Mouse (Mus musculus) neural tube, embryonic 11.5 days (tissue): Measurements from ENCODE around the gene Spire2. TPM values are rescaled to one million over a fixed set of nuclear protein-coding genes. Genes with fewer than 3 reads are reported as not detected.

Experiments used
- ATAC-seq: fragments of 200-750 bp; cut with Nextera tagmentation; 2 replicates; pipeline ENCODE4 v1.8.0; 2017; ENCODE audit warnings: moderate number of reproducible peaks, mild to moderate bottlenecking, moderate TSS enrichment, moderate library complexity; ENCODE audit not compliant: insufficient read depth, low FRiP score, low TSS enrichment
- DNase-seq: peaks from one replicate; pipeline ENCODE4 v3.0.0-alpha.2; 2015; ENCODE audit warnings: low spot score
- H3K27ac ChIP-seq: fragments of 300-500 bp; sonication (generic); 2 replicates; pipeline ENCODE4 v1.5.1; 2014; ENCODE audit warnings: low read depth, mild to moderate bottlenecking, low read length
- H3K27me3 ChIP-seq: fragments of 300-500 bp; sonication (generic); 2 replicates; pipeline ENCODE4 v1.6.1; 2014; ENCODE audit warnings: mild to moderate bottlenecking, low read length, mixed read lengths; ENCODE audit not compliant: control insufficient read depth, insufficient read depth
- H3K36me3 ChIP-seq: fragments of 300-500 bp; sonication (generic); 2 replicates; pipeline ENCODE4 v1.6.1; 2014; ENCODE audit warnings: mild to moderate bottlenecking, low read length, moderate library complexity, mixed read lengths; ENCODE audit not compliant: control insufficient read depth, insufficient read depth
- H3K4me1 ChIP-seq: fragments of 300-500 bp; sonication (generic); 2 replicates; pipeline ENCODE4 v1.6.1; 2014; ENCODE audit warnings: low read length, mixed read lengths; ENCODE audit not compliant: control insufficient read depth, insufficient read depth
- H3K4me2 ChIP-seq: fragments of 300-500 bp; sonication (generic); 2 replicates; pipeline ENCODE4 v1.6.1; 2014; ENCODE audit warnings: low read depth, mild to moderate bottlenecking, moderate library complexity
- H3K4me3 ChIP-seq: fragments of 300-500 bp; sonication (generic); 2 replicates; pipeline ENCODE4 v1.5.1; 2014; ENCODE audit warnings: low read depth, low read length
- H3K9ac ChIP-seq: fragments of 300-500 bp; sonication (generic); 2 replicates; pipeline ENCODE4 v1.6.1; 2014; ENCODE audit warnings: mild to moderate bottlenecking, low read length
- H3K9me3 ChIP-seq: fragments of 300-500 bp; sonication (generic); 2 replicates; pipeline ENCODE4 v1.6.1; 2016; ENCODE audit warnings: low read length; ENCODE audit not compliant: control insufficient read depth
- WGBS: fragments of 180-500 bp; shearing (Covaris S2); extraction: QIAGEN DNeasy Blood & Tissue Kit; methylation state at CpG from one replicate; pipeline ENCODE4 v1.1.7; 2014; 5-methylcytosine and 5-hydroxymethylcytosine counted together
- polyA plus RNA-seq: library from polyadenylated mRNA; unstranded; fragments of >200 nt; fragmentation: Nextera tagmentation; extraction: Ambion mirVana; gene quantifications from 2 replicates; pipeline ENCODE4 v1.2.1, GENCODE M21; 2014

Gene Spire2
- polyA plus RNA-seq, 1 experiment from 2014 or later, result 17.3 TPM

- Histone ChIP-seq H3K9me3 (no peaks in the 10 kb centered on the region; the same call in 1 of the 2 replicates), H3K4me3 (no peak overlapping the region), H3K27ac (no peak overlapping the region), H3K4me2 (no peak overlapping the region), H3K9ac (no peak overlapping the region), H3K36me3 (no peaks in the 10 kb centered on the region; the same call in 1 of the 2 replicates), H3K4me1 (no peaks in the 10 kb centered on the region), H3K27me3 (no peaks in the 10 kb centered on the region)
- 90% methylated on average over 27 of the region's 27 CpGs for WGBS
- ATAC-seq (no peak), DNase-seq (no peak)
These were observed 8.8 kb downstream of the Spire2 start for GRCm38 (mm10) chr8:123341040-123342015.

- Histone ChIP-seq H3K36me3 (no peaks in the 10 kb centered on the region; the same call in 1 of the 2 replicates), H3K4me3 (no peak overlapping the region), H3K9me3 (no peaks in the 10 kb centered on the region; the same call in 1 of the 2 replicates), H3K9ac (no peak overlapping the region), H3K4me2 (no peak overlapping the region), H3K4me1 (no peaks in the 10 kb centered on the region), H3K27ac (no peak overlapping the region), H3K27me3 (no peaks in the 10 kb centered on the region)
- ATAC-seq (no peak), DNase-seq (no peak)
- WGBS, result 84% methylated on average over 8 of the region's 8 CpGs
These were observed 9.7 kb downstream of the Spire2 start for GRCm38 (mm10) chr8:123342253-123342652.

- Histone ChIP-seq H3K36me3 (no peaks in the 10 kb centered on the region; the same call in 1 of the 2 replicates), H3K27ac (no peak overlapping the region), H3K4me2 (no peak overlapping the region), H3K27me3 (no peaks in the 10 kb centered on the region), H3K4me3 (no peak overlapping the region), H3K4me1 (no peaks in the 10 kb centered on the region), H3K9me3 (no peaks in the 10 kb centered on the region; the same call in 1 of the 2 replicates), H3K9ac (no peak overlapping the region)
- 86% methylated on average over 7 of the region's 7 CpGs for WGBS
- ATAC-seq, result no peak
- DNase-seq, result no peak
These were observed 10.4 kb downstream of the Spire2 start for GRCm38 (mm10) chr8:123342911-123343310.

- Histone ChIP-seq H3K27me3 (no peaks in the 10 kb centered on the region), H3K9ac (no peak overlapping the region), H3K36me3 (no peaks in the 10 kb centered on the region; the same call in 1 of the 2 replicates), H3K4me1 (no peaks in the 10 kb centered on the region), H3K9me3 (no peaks in the 10 kb centered on the region; the same call in 1 of the 2 replicates), H3K4me2 (no peak overlapping the region), H3K27ac (no peak overlapping the region), H3K4me3 (no peak overlapping the region)
- 90% methylated on average over 12 of the region's 12 CpGs for WGBS
- no peak for ATAC-seq
- no peak for DNase-seq
These were observed 10.9 kb downstream of the Spire2 start for GRCm38 (mm10) chr8:123343422-123343821.

GRCm38 (mm10) chr8:123345135-123345534 is 12.6 kb downstream of the Spire2 start:
- no peak overlapping the region for H3K27ac ChIP-seq
- 90% methylated on average over 8 of the region's 8 CpGs for WGBS

GRCm38 (mm10) chr8:123345856-123346255 is 13.3 kb downstream of the Spire2 start:
- 90% methylated on average over 6 of the region's 6 CpGs for WGBS
- Histone ChIP-seq H3K27ac (no peak overlapping the region), H3K36me3 (no peaks in the 10 kb centered on the region), H3K4me2 (no peak overlapping the region), H3K4me3 (no peak overlapping the region), H3K9me3 (no peaks in the 10 kb centered on the region), H3K9ac (no peak overlapping the region), H3K27me3 (no peaks in the 10 kb centered on the region), H3K4me1 (no peaks in the 10 kb centered on the region)
- ATAC-seq (no peak), DNase-seq (no peak)

More at GRCm38 (mm10) chr8:123345135-123345534, 12.6 kb downstream of the Spire2 start:
- Histone ChIP-seq H3K9me3 (no peaks in the 10 kb centered on the region; the same call in 1 of the 2 replicates), H3K9ac (no peak overlapping the region), H3K4me1 (no peaks in the 10 kb centered on the region), H3K36me3 (no peaks in the 10 kb centered on the region), H3K4me2 (no peak overlapping the region), H3K4me3 (no peak overlapping the region), H3K27me3 (no peaks in the 10 kb centered on the region)
- DNase-seq (no peak), ATAC-seq (no peak)

- 81% methylated on average over 2 of the region's 2 CpGs for WGBS
- ATAC-seq, result no peak
- Histone ChIP-seq H3K9me3 (no peaks in the 10 kb centered on the region), H3K4me3 (no peak overlapping the region), H3K9ac (no peak overlapping the region), H3K4me1 (no peaks in the 10 kb centered on the region), H3K4me2 (no peak overlapping the region), H3K27me3 (no peaks in the 10 kb centered on the region), H3K27ac (no peak overlapping the region), H3K36me3 (no peaks in the 10 kb centered on the region)
- DNase-seq, result no peak
These were observed 14.8 kb downstream of the Spire2 start for GRCm38 (mm10) chr8:123347293-123347692.

- H3K36me3 ChIP-seq, result no peaks in the 10 kb centered on the region
- H3K4me2 ChIP-seq, result no peak overlapping the region
- no peak overlapping the region for H3K9ac ChIP-seq
- WGBS, result 74% methylated on average over 9 of the region's 9 CpGs
- no peaks in the 10 kb centered on the region for H3K9me3 ChIP-seq
- no peaks in the 10 kb centered on the region for H3K4me1 ChIP-seq
- H3K27ac ChIP-seq, result no peak overlapping the region
- no peaks in the 10 kb centered on the region for H3K27me3 ChIP-seq
- no peak for ATAC-seq
- no peak overlapping the region for H3K4me3 ChIP-seq
- no peak for DNase-seq
These were observed 15.8 kb downstream of the Spire2 start for GRCm38 (mm10) chr8:123348237-123348843.
